Mouse (Mus musculus) kidney, adult 2 months (tissue): Measurements from ENCODE around the gene Ptger4.

ENCODE experiments used
- CTCF ChIP-seq: fragments of 200-500 bp; conservative IDR thresholded peaks from 2 replicates; pipeline ENCODE4 v1.5.1; 2011; ENCODE audit warnings: low read depth, mild to moderate bottlenecking, control low read depth, low read length, moderate library complexity, mixed read lengths; ENCODE audit not compliant: insufficient read depth, insufficient read length
- POLR2A ChIP-seq: fragments of 200-500 bp; IDR thresholded peaks from one replicate; pipeline ENCODE4 v1.6.1; 2011; ENCODE audit warnings: low read depth, low read length, control low read depth

DNA sequence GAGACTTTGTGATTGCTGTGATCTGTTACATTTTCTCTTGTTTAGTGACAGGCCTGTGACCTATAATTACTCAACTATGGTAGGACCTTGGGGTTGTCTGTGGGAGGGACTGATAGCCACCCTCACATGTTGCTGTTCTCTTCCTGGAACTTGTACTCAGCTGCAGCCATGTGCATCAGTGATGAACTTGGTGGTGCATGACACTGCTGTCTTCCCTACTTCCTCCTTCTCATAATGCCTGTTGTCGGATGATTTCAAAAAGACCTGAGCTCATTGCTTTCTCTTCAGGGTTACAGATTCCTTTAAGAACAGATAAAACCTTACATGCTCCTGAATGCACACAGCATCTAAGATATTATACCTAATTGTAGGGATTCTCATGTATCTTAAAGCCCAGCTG lies 56.0 kb downstream of the Ptger4 start:
- TF ChIP-seq CTCF (no peak), POLR2A (no peak)
